ENCODE assay signal across 10 mouse cellular contexts in the genomic region with DNA sequence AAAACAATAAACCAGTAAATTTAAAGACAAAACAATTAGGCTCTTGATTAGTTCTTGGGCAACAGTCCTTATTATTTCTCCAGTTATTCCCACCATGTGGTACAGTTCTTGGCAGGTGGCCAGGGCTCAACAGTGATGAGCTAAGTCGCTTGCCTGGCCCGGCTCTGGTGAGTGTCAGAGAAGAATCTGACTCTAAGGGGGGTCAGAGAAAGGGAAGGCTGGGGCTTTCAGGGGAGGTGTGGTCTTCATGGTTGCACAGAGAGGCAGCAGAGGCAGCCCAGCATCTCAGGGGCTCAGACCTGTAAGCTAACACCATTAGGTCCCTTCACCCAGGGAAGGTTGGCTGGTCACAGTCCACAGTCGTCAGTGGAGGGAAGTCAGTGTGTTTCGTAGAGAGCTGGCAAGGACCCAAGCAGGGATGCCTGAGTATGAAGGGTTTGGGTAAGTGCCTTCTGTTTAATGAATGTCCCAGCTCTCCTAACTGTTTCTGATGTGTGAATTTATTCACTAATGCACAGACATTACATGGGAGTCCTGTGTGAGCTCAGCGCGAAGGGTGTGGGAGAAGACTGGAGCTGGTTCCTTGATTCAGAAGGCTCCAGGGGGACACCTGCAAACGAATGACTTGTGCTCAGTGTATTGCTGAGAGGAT. TPM values are rescaled to one million over a fixed set of nuclear protein-coding genes. Genes with fewer than 3 reads are reported as not detected.
A peak's percentile ranks its signal among the peaks of the same experiment; 100 is the strongest.
DNase-seq lines count a peak whose midpoint lies in the region.
"Had no signal": no experiment of that assay in that cellular context is flagged by ENCODE, and none has a peak within 500 bp of the region (broad histone marks: within the 10 kb centered on the region; RNA-seq: fewer than 3 reads in every experiment).

No protein-coding gene starts in this region.

- DNase-seq in adrenal gland, postnatal 25 days: peak; percentile 46
- DNase-seq in adrenal gland, adult 18-20 months (ENCODE audit: low spot score in 2 of 2): no peak
- DNase-seq in layer of hippocampus, adult 11-12 months (ENCODE audit: low spot score): peak; percentile 54
- DNase-seq in layer of hippocampus, postnatal 36 days: no peak
- peak; percentile 25 to 32 for DNase-seq in adrenal gland, postnatal 36 days
- DNase-seq in kidney, postnatal 10 days: peak; percentile 53
- DNase-seq in thymus, postnatal 10 days (ENCODE audit: low spot score in 2 of 2): no peak
- no peak for DNase-seq in c-Kit-positive CD71-positive TER-119-positive erythroid progenitor cells, embryonic 14.5 days (ENCODE audit: low spot score)
- DNase-seq: lung, postnatal 4 days; spleen, adult 18-20 months had no signal

RNA-seq across cellular contexts. Expression of a gene that starts 12.7 kb away (rescaled TPM):
- 6.3 and 9.3 TPM in 2 replicates for total RNA-seq in adrenal gland, postnatal 25 days (2021)
- total RNA-seq in adrenal gland, adult 18-20 months (2021): 10 to 100 TPM in 1 of 2 experiments, 1 to 10 TPM in 1; 5.9 to 12.6 TPM
- total RNA-seq in layer of hippocampus, postnatal 36 days (2021): 10 to 100 TPM; 37.3 to 41.5 TPM
- 1 to 10 TPM; 5.9 to 6.2 TPM for total RNA-seq in adrenal gland, postnatal 36 days (2021)

Comparison
In these comparisons a context has a peak if more than half of its experiments do, and no peak if none do; other contexts are left out.
1. DNase-seq: peak in adrenal gland, postnatal 25 days (single experiment), layer of hippocampus, adult 11-12 months (single experiment), adrenal gland, postnatal 36 days (2 of 2) and kidney, postnatal 10 days (single experiment); none in adrenal gland, adult 18-20 months (0 of 2), layer of hippocampus, postnatal 36 days (0 of 2), thymus, postnatal 10 days (0 of 2) and c-Kit-positive CD71-positive TER-119-positive erythroid progenitor cells, embryonic 14.5 days (single experiment).